Mouse (Mus musculus) embryonic fibroblast, embryonic 13.5 days (primary cell): ENCODE data around the gene Myl6b. TPM values are rescaled to one million over a fixed set of nuclear protein-coding genes. Genes with fewer than 3 reads are reported as not detected.

Experiments used
- H3K27ac ChIP-seq: 2 replicates; pipeline ENCODE4 v1.5.1; 2012; ENCODE audit warnings: low read length, control low read depth, inconsistent platforms; ENCODE audit not compliant: insufficient read depth
- H3K4me1 ChIP-seq: 2 replicates; pipeline ENCODE4 v1.6.1; 2011; ENCODE audit warnings: low read length; ENCODE audit not compliant: control insufficient read depth, insufficient read depth
- H3K4me3 ChIP-seq: 2 replicates; pipeline ENCODE4 v1.5.1; 2011; ENCODE audit warnings: mild to moderate bottlenecking, control low read depth, low read length; ENCODE audit not compliant: insufficient read depth
- CTCF ChIP-seq: IDR thresholded peaks from 2 replicates; pipeline ENCODE4 v1.5.1; 2011; ENCODE audit warnings: mild to moderate bottlenecking, control low read depth, low read length, moderate library complexity, borderline replicate concordance; ENCODE audit not compliant: insufficient read depth
- POLR2A ChIP-seq: IDR thresholded peaks from 2 replicates; pipeline ENCODE4 v1.6.1; 2011; ENCODE audit warnings: low read depth, mild to moderate bottlenecking, control low read depth, low read length, moderate library complexity
- polyA plus RNA-seq: library from polyadenylated mRNA; stranded (reverse); fragments of >200 nt; gene quantifications from 2 replicates; pipeline ENCODE4 v1.2.4, GENCODE M21; 2011; ENCODE audit warnings: low read depth; ENCODE audit not compliant: missing spikeins, insufficient read length

Myl6b gene
- polyA plus RNA-seq, result 9.4 and 10.6 TPM in 2 replicates

DNA sequence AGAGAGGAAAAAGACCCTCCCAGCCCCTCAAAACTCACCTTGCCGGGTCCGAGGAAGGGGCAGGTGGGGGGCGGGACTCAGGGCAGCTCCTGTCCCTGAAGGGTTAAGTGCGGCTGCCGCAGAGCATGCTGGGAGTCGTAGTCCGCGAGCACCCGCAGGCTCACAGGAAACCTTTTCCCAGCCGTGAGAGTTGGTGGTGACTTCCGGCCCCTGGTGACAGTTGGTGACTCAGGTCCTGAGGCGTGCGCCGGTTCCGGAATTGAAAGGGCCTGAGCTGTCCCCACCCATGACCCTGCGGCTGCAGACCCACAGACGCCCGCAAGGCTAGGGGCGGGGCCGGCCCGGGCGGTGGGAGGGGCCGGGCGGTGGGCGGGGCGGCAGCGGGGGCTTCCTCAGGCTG is at the start of gene Myl6b:
Myl6b (minus strand) TSS at position 96 of the 400 bp plus-strand sequence.
- Histone ChIP-seq H3K4me1 (0 out of 2 replicates have a peak, but pooled peaks cover 7% of the 10 kb centered on the region), H3K4me3 (peak within 1 kb of the TSS; percentile 55)
- TF ChIP-seq POLR2A (no peak), CTCF (no peak)

DNA sequence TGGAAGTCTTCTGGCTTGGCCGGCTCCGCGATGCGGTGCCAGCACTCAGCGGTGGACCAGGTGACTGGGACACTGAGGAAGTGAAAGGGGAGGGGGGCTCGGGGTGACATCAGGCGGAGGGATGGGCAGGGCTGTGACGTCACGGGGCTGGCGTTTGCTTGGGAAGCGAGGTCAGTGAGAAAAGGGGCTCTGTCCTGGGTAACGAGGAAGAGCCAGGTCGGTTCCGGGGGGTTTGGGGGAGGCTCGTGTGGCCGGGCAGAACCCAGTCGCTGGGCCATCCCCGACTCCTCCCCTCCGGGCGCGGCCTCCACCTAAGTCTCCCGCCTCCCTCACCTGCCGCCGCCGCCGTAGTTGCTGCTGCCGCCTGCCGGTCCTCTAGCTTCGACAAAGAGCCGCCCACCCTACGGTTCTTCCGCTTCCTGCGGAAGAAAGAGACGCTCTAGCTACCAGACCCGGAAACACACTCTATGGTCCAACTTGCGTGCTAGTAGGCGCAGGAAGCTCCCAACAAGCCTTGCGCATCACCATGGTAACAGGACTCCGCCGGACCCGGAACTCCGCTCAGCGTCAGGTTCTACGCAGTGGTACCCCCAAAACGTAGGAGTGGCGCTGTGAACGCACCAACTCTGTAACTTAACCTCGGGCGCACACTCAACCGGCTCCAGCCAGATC is 49.0 kb upstream of the Myl6b start, which contains the start of gene Zc3h10:
Zc3h10 (minus strand) TSS at position 414 of the 672 bp plus-strand sequence.
- peak within 1 kb of the TSS; percentile 77 for H3K4me3 ChIP-seq
- H3K27ac ChIP-seq, result peak within 1 kb of the TSS; percentile 92
- H3K4me1 ChIP-seq, result peaks cover 2% of the 10 kb centered on the region; the same call in 1 of the 2 replicates
- TF ChIP-seq POLR2A, result peak; percentile 96
- TF ChIP-seq CTCF, result no peak

More for the DNA sequence above, at the start of gene Myl6b:
- H3K27ac ChIP-seq, result peak within 1 kb of the TSS; percentile 53

DNA sequence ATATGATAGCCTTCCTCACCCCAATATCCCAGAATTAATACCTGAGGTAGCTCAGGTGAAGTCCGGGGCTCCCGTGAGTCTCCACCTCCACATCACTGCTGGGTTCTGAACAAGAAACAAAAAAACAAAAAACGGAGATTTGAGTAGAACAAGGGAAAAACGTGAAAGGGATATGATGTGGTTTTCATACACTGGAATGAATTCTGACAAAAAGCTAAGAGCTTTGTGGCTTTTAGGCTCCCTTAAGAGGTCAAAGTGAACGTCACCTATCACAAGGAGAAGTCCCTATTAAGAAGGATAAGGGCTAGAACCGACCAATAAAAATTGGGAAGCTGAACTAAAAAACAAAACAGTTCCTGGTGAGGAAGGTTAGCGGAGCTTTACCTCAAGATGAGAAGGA is 48.3 kb upstream of the Myl6b start:
- TF ChIP-seq POLR2A, result no peak
- no peak for TF ChIP-seq CTCF
- peak overlapping the region; percentile 77 for H3K4me3 ChIP-seq
- H3K4me1 ChIP-seq, result peaks cover 2% of the 10 kb centered on the region; the same call in 1 of the 2 replicates
- peak overlapping the region; percentile 87 for H3K27ac ChIP-seq

DNA sequence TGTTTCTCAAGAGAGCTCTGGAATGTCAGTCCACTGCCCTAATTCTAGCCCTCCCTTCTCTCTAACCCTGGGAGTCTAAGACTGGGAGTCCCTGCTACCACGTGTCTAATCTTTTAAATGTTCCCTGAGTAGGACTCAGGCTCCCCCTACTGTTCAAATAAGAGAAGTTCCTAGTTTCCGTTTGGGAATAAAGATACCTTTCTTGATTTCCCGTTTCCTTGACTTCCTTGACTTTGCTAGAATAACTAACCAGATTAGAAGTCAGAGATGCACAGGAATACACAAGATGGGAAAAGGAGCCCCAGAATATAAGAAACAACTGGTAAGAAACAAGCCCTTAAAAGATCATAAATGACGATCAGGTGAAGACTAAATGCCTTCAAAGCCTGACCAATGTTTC is 47.9 kb upstream of the Myl6b start:
- Histone ChIP-seq H3K27ac (peak overlapping the region; percentile 87; the same call in 1 of the 2 replicates), H3K4me1 (peaks cover 2% of the 10 kb centered on the region; the same call in 1 of the 2 replicates), H3K4me3 (peak overlapping the region; percentile 77)
- TF ChIP-seq CTCF, result no peak
- TF ChIP-seq POLR2A, result no peak

DNA sequence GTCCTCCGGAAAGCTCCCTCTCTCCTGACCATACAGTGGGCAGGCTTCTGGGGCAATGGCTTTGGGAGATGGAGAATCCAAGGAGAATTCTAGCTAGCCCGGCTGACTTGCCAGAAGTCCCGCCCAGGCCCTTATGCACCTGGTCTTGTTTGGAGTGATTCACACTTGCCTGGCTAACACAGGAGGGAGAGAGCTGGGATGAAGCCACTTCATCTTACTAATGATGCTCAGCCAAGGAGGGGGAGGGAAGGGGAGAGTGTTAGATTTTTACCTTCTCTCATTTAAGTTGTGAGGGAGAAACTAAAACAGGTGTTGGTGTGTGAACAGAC is 47.0 kb upstream of the Myl6b start:
- TF ChIP-seq POLR2A (no peak), CTCF (no peak)
- Histone ChIP-seq H3K27ac (no peak overlapping the region), H3K4me3 (no peak overlapping the region), H3K4me1 (peaks cover 2% of the 10 kb centered on the region; the same call in 1 of the 2 replicates)

DNA sequence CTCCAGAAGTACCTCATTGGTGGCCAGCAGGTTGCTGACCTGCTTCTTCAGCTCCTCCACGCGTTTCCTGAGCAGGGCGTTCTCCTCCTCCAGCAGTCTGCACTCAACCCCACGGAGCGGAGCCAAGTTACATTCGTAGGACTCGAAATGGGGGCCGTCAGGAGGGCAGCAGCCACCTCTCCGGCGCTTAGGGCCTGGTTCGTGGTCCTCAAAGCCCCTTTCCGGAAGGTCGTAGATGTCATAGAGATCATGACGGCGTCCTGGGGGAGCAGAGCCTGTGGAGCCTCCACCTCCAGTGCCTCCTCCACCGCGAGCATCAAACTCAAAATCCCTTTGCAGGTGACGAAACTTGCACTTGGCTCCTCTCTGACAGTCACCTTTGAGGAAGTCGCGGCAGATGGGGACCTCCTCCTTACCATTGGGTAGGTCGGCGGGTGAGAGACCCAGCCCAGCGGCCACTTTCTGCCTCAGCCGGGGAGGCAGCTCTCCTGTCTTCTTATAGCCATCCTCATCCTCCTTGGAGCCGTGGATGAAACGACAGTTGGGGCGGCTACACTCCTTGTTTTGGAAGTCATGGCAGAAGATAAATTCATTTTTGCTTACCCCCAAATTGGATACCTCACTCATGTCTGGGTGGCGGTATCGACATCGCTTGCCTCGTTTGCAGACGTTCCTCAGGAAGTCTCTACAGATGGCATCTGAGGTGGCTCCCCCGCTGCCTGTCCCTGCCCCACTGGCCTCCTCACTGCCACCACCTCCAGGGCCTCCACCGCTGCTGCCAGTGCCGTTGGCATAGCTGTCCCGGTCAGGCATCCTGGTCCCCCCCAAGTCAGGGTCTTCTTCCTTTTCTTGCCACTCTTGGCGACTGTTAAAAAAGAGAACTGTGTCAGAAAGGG is 46.4 kb upstream of the Myl6b start:
- peaks cover 2% of the 10 kb centered on the region; the same call in 1 of the 2 replicates for H3K4me1 ChIP-seq
- TF ChIP-seq POLR2A (no peak), CTCF (no peak)
- no peak overlapping the region for H3K27ac ChIP-seq
- no peak overlapping the region for H3K4me3 ChIP-seq

DNA sequence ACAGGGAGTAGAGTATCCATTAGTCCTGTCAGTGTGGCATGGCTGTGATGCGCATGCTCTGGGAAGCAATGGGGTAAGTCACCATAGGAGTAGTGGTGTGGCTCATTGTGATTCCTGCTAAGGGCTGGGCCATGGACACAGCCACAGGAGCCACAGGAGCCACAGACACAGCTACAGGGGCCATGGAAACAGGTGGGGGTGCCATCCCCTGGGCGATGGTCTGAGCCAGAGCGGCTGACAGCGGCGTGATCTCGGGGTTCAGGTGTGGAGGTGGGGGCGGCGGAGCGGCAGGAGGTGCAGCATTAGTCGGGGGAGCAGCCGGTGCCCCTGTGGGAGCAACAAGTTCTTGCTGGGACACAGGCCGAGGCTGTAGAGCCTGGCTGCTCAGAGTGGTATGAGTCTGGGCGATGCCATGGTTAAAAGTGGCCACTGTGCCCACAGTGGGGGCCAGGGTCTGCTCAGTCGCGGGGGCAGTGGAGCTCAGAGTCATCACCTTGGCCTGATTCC is 45.7 kb upstream of the Myl6b start:
- no peak overlapping the region for H3K27ac ChIP-seq
- TF ChIP-seq CTCF, result no peak
- TF ChIP-seq POLR2A, result no peak
- no peak overlapping the region for H3K4me3 ChIP-seq
- H3K4me1 ChIP-seq, result peaks cover 2% of the 10 kb centered on the region; the same call in 1 of the 2 replicates

DNA sequence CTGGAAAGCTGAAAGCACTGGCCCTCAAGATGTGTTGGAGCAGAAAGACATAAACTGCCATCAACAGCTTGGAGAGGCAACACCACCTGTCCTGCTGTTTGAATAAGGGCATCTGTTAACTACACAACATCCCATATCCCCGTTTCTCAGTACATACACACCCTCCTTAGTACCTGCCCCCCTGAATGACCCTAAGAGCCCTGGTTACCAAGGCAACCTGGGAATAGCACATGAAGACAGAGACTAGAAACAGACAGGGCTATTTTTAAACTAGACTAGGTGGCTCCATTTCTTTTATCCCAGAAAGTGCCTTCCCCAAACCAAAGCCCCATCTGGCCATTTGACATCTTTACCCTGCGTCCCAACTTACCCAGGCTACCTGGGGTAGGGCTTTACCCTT is 44.6 kb upstream of the Myl6b start:
- TF ChIP-seq CTCF (no peak), POLR2A (no peak)

DNA sequence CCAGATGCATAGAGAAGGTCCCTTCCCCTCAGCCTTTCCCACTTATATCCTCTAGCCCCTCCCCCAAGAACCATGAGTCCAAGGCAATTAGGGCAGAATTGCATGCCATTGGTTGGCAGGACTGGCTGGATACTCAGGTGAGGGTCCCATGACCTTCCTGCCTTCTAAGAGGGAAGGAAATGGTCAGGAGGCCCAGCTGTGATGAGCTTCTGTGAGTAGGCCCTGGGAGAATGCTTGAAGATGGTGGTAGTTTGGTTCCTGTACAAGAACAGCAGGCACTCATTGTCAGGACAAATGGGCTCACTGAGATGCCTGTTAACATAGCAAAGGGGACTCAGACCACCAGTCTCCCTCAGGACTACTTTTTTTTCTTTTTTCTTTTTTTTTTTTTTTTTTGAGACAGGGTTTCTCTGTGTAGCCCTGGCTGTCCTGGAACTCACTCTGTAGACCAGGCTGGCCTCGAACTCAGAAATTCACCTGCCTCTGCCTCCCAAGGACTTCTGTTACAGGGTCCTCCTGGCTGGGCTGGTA is 39.9 kb upstream of the Myl6b start:
- Histone ChIP-seq H3K4me1 (no peaks in the 10 kb centered on the region), H3K4me3 (no peak overlapping the region), H3K27ac (no peak overlapping the region)
- TF ChIP-seq POLR2A (no peak), CTCF (no peak)

More for the DNA sequence above, 44.6 kb upstream of the Myl6b start:
- Histone ChIP-seq H3K27ac (no peak overlapping the region), H3K4me1 (peaks cover 2% of the 10 kb centered on the region; the same call in 1 of the 2 replicates), H3K4me3 (no peak overlapping the region)
